ENCODE assay signal across 11 mouse cellular contexts in the genomic region with DNA sequence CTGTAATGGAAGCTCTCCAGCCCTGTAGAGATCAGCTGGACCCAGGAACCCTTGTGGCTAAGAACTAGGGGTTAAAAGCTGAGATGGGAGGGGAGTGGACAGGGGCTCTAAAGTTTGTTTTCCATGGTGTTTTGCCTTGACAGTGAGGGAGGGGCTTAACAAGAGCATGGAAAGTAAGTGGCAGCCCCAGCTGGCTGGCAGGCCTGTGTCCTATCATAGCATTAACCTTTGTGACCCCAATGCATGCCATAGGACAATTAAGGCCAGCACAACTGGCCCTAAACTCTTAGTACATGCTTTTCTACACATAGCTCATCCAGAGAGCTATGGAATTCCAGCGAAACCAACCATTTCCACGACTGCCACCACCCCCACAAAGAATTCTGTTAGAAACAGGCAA. TPM values are rescaled to one million over a fixed set of nuclear protein-coding genes. Genes with fewer than 3 reads are reported as not detected.
DNase-seq lines count a peak whose midpoint lies in the region; ATAC-seq and TF ChIP-seq lines count a peak whose summit lies in the region.
"Had no signal": no experiment of that assay in that cellular context is flagged by ENCODE, and none has a peak within 500 bp of the region (broad histone marks: within the 10 kb centered on the region; RNA-seq: fewer than 3 reads in every experiment).

No protein-coding gene starts in this region.

- no peak for DNase-seq in heart, adult 2 months
- DNase-seq in lung, postnatal 14 days, result no peak
- DNase-seq in embryo, embryonic 11 days, result peak; percentile 45
- DNase-seq in left cerebral cortex, postnatal 14 days (ENCODE audit: low spot score in 2 of 2), result no peak
- DNase-seq: kidney, adult 11 months had no signal

- no peak; the same call in 1 of the 2 replicates for ATAC-seq in heart, embryonic 11.5 days (replicated peaks; ENCODE audit: insufficient number of reproducible peaks, low FRiP score, low TSS enrichment)
- no peak for ATAC-seq in lung, embryonic 15.5 days (ENCODE audit: borderline replicate concordance, extremely low read depth, low FRiP score, low TSS enrichment)
- no peak for ATAC-seq in hindbrain, embryonic 13.5 days (ENCODE audit: low FRiP score)

- no peak for TF ChIP-seq CTCF in heart, adult 2 months (IDR thresholded peaks at IDR 0.05)
- TF ChIP-seq CTCF in olfactory bulb, adult 2 months (IDR thresholded peaks at IDR 0.05; ENCODE audit: insufficient read depth, low read depth, low read length), result no peak

- intact Hi-C loops in heart, adult 2 months (cut with DNase I), result no loop called here
- intact Hi-C loops in left cerebral cortex, postnatal 14 days (cut with DNase I), result no loop called here

- H3K79me2 ChIP-seq in heart, adult 2 months (replicated peaks; ENCODE audit: control insufficient read depth, insufficient read depth, low read length), result no peaks in the 10 kb centered on the region

- H3K36me3 ChIP-seq in heart, embryonic 11.5 days (ENCODE audit: control insufficient read depth, insufficient read depth, low read length), result no peaks in the 10 kb centered on the region
- no peaks in the 10 kb centered on the region for H3K36me3 ChIP-seq in heart, adult 2 months (ENCODE audit: control insufficient read depth, insufficient read depth, low read length)
- H3K36me3 ChIP-seq in lung, embryonic 15.5 days, result no peaks in the 10 kb centered on the region
- H3K36me3 ChIP-seq in hindbrain, embryonic 13.5 days, result no peaks in the 10 kb centered on the region
- H3K36me3 ChIP-seq: limb, embryonic 13.5 days had no signal

- TF ChIP-seq POLR2A in heart, adult 2 months (IDR thresholded peaks at IDR 0.05; ENCODE audit: insufficient read depth, low read depth, low read length), result no peak
- no peak for TF ChIP-seq POLR2A in olfactory bulb, adult 2 months (IDR thresholded peaks at IDR 0.05; ENCODE audit: insufficient read depth, low read depth, low read length)

- TF ChIP-seq EP300 in heart, adult 2 months (IDR thresholded peaks at IDR 0.05; ENCODE audit: insufficient read depth, low read depth, low read length), result no peak

- H3K27ac ChIP-seq in heart, embryonic 11.5 days (ENCODE audit: low read depth, low read length), result peak overlapping the region; percentile 31; the same call in 1 of the 2 replicates
- H3K27ac ChIP-seq in heart, adult 2 months, result no peak overlapping the region
- peak overlapping the region; percentile 82 for H3K27ac ChIP-seq in lung, embryonic 15.5 days
- H3K27ac ChIP-seq in olfactory bulb, adult 2 months (ENCODE audit: insufficient read depth, low read depth, low read length), result peak overlapping the region; percentile 26; the same call in 1 of the 2 replicates
- H3K27ac ChIP-seq in hindbrain, embryonic 13.5 days, result no peak overlapping the region
- H3K27ac ChIP-seq: limb, embryonic 13.5 days had no signal

- peak overlapping the region; percentile 27; the same call in 1 of the 2 replicates for H3K4me2 ChIP-seq in heart, embryonic 11.5 days
- no peak overlapping the region for H3K4me2 ChIP-seq in lung, embryonic 15.5 days
- H3K4me2 ChIP-seq in hindbrain, embryonic 13.5 days, result no peak overlapping the region
- H3K4me2 ChIP-seq: limb, embryonic 13.5 days had no signal

- H3K4me1 ChIP-seq in heart, embryonic 11.5 days (ENCODE audit: control insufficient read depth, insufficient read depth, low read length), result peaks cover 8% of the 10 kb centered on the region
- no peaks in the 10 kb centered on the region for H3K4me1 ChIP-seq in heart, adult 2 months (ENCODE audit: control insufficient read depth, insufficient read depth, low read length)
- H3K4me1 ChIP-seq in lung, embryonic 15.5 days, result peaks cover 32% of the 10 kb centered on the region
- peaks cover 10% of the 10 kb centered on the region for H3K4me1 ChIP-seq in olfactory bulb, adult 2 months (ENCODE audit: control insufficient read depth, insufficient read depth, low read length)
- H3K4me1 ChIP-seq in hindbrain, embryonic 13.5 days (replicated peaks), result no peaks in the 10 kb centered on the region

- peaks cover 8% of the 10 kb centered on the region for H3K9me3 ChIP-seq in heart, embryonic 11.5 days (replicated peaks; ENCODE audit: control insufficient read depth, low read length)
- H3K9me3 ChIP-seq in lung, embryonic 15.5 days, result peaks cover 14% of the 10 kb centered on the region
- H3K9me3 ChIP-seq in hindbrain, embryonic 13.5 days, result peaks cover 5% of the 10 kb centered on the region; the same call in 1 of the 2 replicates

- no peak overlapping the region for H3K9ac ChIP-seq in heart, embryonic 11.5 days (ENCODE audit: low read depth, low read length)
- H3K9ac ChIP-seq in heart, adult 2 months (ENCODE audit: low read depth, low read length), result no peak overlapping the region
- no peak overlapping the region for H3K9ac ChIP-seq in lung, embryonic 15.5 days
- no peak overlapping the region for H3K9ac ChIP-seq in hindbrain, embryonic 13.5 days
- H3K9ac ChIP-seq: limb, embryonic 13.5 days had no signal

- H3K27me3 ChIP-seq in heart, embryonic 11.5 days (ENCODE audit: control insufficient read depth, insufficient read depth, low read length), result no peaks in the 10 kb centered on the region
- H3K27me3 ChIP-seq in heart, adult 2 months (ENCODE audit: control insufficient read depth, insufficient read depth, low read length), result no peaks in the 10 kb centered on the region
- no peaks in the 10 kb centered on the region for H3K27me3 ChIP-seq in lung, embryonic 15.5 days
- H3K27me3 ChIP-seq in hindbrain, embryonic 13.5 days, result no peaks in the 10 kb centered on the region
- H3K27me3 ChIP-seq: limb, embryonic 13.5 days had no signal

- 47% methylated on average over 2 of the region's 2 CpGs for WGBS in heart, embryonic 11.5 days (ENCODE audit: insufficient replicate concordance)
- 66% methylated on average over 2 of the region's 2 CpGs for WGBS in heart, adult 2 months
- WGBS in lung, embryonic 15.5 days, result 55% methylated on average over 2 of the region's 2 CpGs
- 44% methylated on average over 2 of the region's 2 CpGs for WGBS in olfactory bulb, adult 2 months
- WGBS in hindbrain, embryonic 13.5 days, result 62% methylated on average over 2 of the region's 2 CpGs

- no peak overlapping the region for H3K4me3 ChIP-seq in heart, embryonic 11.5 days (ENCODE audit: low read depth, low read length)
- no peak overlapping the region for H3K4me3 ChIP-seq in heart, adult 2 months
- no peak overlapping the region for H3K4me3 ChIP-seq in lung, embryonic 15.5 days
- no peak overlapping the region for H3K4me3 ChIP-seq in olfactory bulb, adult 2 months (ENCODE audit: insufficient read depth, low read depth, low read length)
- H3K4me3 ChIP-seq in hindbrain, embryonic 13.5 days, result no peak overlapping the region
- H3K4me3 ChIP-seq: erythroblast, embryonic 14.5 days; limb, embryonic 13.5 days had no signal

RNA-seq across cellular contexts. Expression of a gene that starts 47.9 kb away (rescaled TPM):
- polyA plus RNA-seq in heart, embryonic 11.5 days (2014; fragmentation: Nextera tagmentation; extraction: Ambion mirVana), result 18.0 and 20.2 TPM in 2 replicates
- total RNA-seq in heart, adult 2 months (2021), result 10 to 100 TPM in 1 of 2 experiments, 1 to 10 TPM in 1; 9.5 to 12.5 TPM
- polyA plus RNA-seq in heart, adult 2 months (2012; rRNA removed), result 3.5 and 6.9 TPM in 2 replicates
- 18.9 and 20.5 TPM in 2 replicates for polyA plus RNA-seq in lung, embryonic 15.5 days (2015; fragmentation: Nextera tagmentation; extraction: Ambion mirVana)
- polyA plus RNA-seq in olfactory bulb, adult 2 months (2012; ENCODE audit: insufficient read depth, insufficient read length, low replicate concordance, missing spikeins), result not detected in 2 replicates
- total RNA-seq in left cerebral cortex, postnatal 14 days (2021), result 10 to 100 TPM; 11.3 to 12.9 TPM
- 8.0 and 8.8 TPM in 2 replicates for polyA plus RNA-seq in hindbrain, embryonic 13.5 days (2015; fragmentation: Nextera tagmentation; extraction: Ambion mirVana)

Comparison
In these comparisons a context has a peak if more than half of its experiments do, and no peak if none do; other contexts are left out.
1. H3K27ac ChIP-seq: peak in heart, embryonic 11.5 days (single experiment), lung, embryonic 15.5 days (single experiment) and olfactory bulb, adult 2 months (single experiment); none in heart, adult 2 months (single experiment) and hindbrain, embryonic 13.5 days (single experiment).